Mouse (Mus musculus) cerebellum, postnatal 10 days (tissue): ENCODE measurements around the gene Hmcn2.

Experiments used
- DNase-seq, 2 experiments: peaks; one replicate each; pipeline ENCODE4 v3.0.0; 2021; ENCODE audit warnings: mixed read lengths in 2 of 2

Gene Hmcn2

GRCm38 (mm10) chr2:31305684-31306083 lies 8.5 kb upstream of the Hmcn2 start:
- peak; percentile 67 to 70 for DNase-seq

GRCm38 (mm10) chr2:31308257-31308656 lies 6.0 kb upstream of the Hmcn2 start:
- no peak for DNase-seq

GRCm38 (mm10) chr2:31309549-31309948 lies 4.7 kb upstream of the Hmcn2 start:
- peak; percentile 49 to 52 for DNase-seq

GRCm38 (mm10) chr2:31318162-31318561 lies 3.9 kb downstream of the Hmcn2 start:
- DNase-seq: peak in 1 of 2 experiments; percentile 27

- no peak for DNase-seq
Observed at GRCm38 (mm10) chr2:31319200-31319599, 5.0 kb downstream of the Hmcn2 start.

- DNase-seq: no peak
Observed at GRCm38 (mm10) chr2:31327186-31327585, 13.0 kb downstream of the Hmcn2 start.

- DNase-seq: peak; percentile 79 to 85
Observed at GRCm38 (mm10) chr2:31337706-31338330, 23.6 kb downstream of the Hmcn2 start.

- DNase-seq: peak; percentile 73 to 81
Observed at GRCm38 (mm10) chr2:31339826-31340225, 25.6 kb downstream of the Hmcn2 start.

- DNase-seq: no peak
Observed at GRCm38 (mm10) chr2:31341726-31342535, 27.7 kb downstream of the Hmcn2 start.

GRCm38 (mm10) chr2:31346096-31346495 lies 31.9 kb downstream of the Hmcn2 start:
- DNase-seq: no peak

GRCm38 (mm10) chr2:31348373-31348772 lies 34.2 kb downstream of the Hmcn2 start:
- peak; percentile 80 to 89 for DNase-seq

- peak; percentile 51 to 74 for DNase-seq
Observed at GRCm38 (mm10) chr2:31348850-31349249, 34.6 kb downstream of the Hmcn2 start.

GRCm38 (mm10) chr2:31356771-31357170 lies 42.6 kb downstream of the Hmcn2 start:
- DNase-seq: no peak

GRCm38 (mm10) chr2:31359316-31359715 lies 45.1 kb downstream of the Hmcn2 start:
- DNase-seq: no peak

- DNase-seq: no peak
Observed at GRCm38 (mm10) chr2:31367186-31367585, 53.0 kb downstream of the Hmcn2 start.

GRCm38 (mm10) chr2:31371396-31371795 lies 57.2 kb downstream of the Hmcn2 start:
- DNase-seq: peak in 1 of 2 experiments; percentile 56

GRCm38 (mm10) chr2:31372186-31372585 lies 58.0 kb downstream of the Hmcn2 start:
- DNase-seq: no peak

GRCm38 (mm10) chr2:31374415-31374814 lies 60.2 kb downstream of the Hmcn2 start:
- DNase-seq: peak in 1 of 2 experiments; percentile 51

- peak in 1 of 2 experiments; percentile 39 for DNase-seq
Observed at GRCm38 (mm10) chr2:31376057-31376456, 61.8 kb downstream of the Hmcn2 start.

GRCm38 (mm10) chr2:31377481-31377880 lies 63.3 kb downstream of the Hmcn2 start:
- no peak for DNase-seq

- DNase-seq: peak; percentile 91 to 93
Observed at GRCm38 (mm10) chr2:31381292-31381846, 67.2 kb downstream of the Hmcn2 start.

- peak; percentile 63 to 66 for DNase-seq
Observed at GRCm38 (mm10) chr2:31382952-31383351, 68.7 kb downstream of the Hmcn2 start.

GRCm38 (mm10) chr2:31416968-31417367 lies 102.8 kb downstream of the Hmcn2 start:
- DNase-seq: no peak

- DNase-seq: no peak
Observed at GRCm38 (mm10) chr2:31418021-31418420, 103.8 kb downstream of the Hmcn2 start.
